Mouse (Mus musculus) right cerebral cortex, postnatal 36 days (tissue): ENCODE measurements at regions not wholly inside any gene's neighbourhood (a gene's known extent, or its start where the extent isn't known, plus 50 kb on each side); places are given as distances from the start of the nearest gene placed in this dataset.

Source experiments
- DNase-seq, 2 experiments: peaks; one replicate each; pipeline ENCODE4 v3.0.0; 2022; ENCODE audit warnings: low spot score in 2 of 2, mixed read lengths in 1 of 2

DNA sequence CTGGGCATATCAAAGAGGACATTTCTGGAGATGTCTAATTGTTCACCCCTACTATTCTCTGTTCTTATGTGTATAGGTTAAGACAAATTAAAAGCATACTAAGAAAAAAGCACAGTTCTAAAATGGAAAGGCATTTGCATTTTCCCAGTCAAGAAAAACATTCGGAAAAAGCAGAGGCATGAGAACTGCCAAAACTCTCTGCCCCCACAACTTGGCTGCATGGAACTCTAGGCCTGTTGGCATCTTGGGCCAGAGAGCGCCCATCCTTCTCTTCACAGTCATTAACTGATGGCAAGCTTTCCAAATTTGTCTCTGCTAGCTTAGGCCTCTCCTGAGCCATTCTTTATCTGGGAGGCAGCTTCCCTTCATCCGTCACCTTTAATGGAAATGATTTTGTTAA is 281.6 kb downstream of the Tex13c3 start:
- DNase-seq, result no peak

DNA sequence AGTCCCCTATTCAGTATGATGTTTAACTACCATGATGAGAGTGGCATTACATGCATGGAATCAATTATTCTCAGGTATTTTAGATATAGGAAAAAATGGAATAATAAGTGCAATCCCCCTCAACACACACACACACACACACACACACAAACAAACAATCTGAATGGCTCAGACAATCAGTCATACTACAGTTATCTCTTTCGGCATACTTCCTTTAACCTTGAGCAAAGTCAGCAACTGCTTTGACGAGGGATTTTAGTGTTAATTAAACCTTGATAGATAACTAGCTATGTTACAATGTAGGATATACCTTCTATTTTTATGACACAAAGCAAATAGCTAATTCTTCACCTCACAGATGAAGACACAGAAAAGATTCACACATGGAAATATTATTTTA is 312.1 kb downstream of the Tex13c3 start:
- no peak for DNase-seq

DNA sequence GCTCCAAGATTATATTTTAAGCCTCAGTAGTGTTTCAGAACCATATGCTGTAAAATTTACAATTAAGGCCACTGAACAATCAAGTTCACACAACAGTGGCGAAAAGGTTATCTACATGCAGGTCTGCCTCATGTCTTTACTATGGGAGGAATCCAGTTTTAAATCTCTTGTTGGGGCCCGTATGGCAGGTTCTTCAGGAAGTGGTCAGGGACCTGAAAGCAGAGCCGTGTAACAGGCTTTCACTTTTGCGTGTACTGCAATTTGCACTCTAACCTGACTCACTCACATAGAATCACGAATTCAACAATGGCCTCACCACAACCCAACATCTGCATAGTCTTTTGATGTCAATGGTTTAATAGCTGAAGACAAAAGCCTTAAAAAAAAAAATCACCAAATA is 312.6 kb downstream of the Tex13c3 start:
- DNase-seq, result no peak

DNA sequence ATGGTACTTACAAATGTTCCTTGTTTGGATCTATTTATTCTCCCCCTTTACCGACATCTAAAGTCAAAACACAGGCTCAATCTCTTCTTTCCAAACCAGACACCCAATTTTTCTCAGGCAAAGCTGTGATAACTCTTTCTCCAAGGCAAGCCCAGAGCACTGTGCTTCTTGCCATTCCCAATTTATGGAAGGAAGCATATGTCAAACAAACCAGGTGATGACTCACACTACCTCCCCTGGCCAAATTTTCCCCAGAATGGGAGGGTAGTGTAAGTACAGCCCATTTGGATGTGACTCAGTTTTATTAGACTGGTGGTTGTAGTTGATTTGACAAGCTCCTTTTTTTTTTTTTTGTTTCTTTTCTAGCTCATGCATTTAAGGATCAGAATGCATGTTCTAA is 313.0 kb downstream of the Tex13c3 start:
- DNase-seq, result no peak

DNA sequence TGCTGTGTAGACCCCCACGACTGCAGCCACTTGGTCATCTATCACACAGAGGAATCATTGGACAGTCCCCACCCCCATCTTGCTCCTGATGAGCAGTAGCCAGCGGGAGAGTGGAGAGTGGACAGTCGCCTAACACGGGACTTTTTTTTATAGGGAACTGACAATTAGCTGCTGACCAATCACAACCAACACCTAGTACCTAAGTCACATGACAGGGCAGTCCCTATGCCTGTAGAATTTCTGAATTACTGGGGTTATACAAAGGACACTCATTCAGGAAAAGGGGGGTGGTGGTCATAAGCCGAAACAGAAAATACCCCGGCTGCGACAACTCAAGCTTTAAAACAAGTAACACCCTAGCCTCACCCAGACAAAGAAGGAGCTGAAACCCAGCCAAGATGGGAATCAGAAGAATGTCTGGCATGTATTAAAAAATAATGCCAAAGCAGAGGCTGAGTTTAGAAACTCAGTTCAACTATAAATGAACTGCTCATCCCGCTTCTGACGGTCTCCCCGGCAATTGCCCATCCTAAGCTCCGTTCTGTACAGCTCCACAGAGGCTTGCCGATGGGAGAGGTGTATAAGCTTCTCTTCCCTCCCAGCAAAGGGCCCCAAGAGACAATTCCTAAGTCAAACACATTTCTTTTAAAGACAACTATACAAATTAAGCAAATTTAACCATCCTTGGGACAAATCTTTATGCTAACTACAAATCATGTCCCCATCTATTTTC is 313.8 kb downstream of the Tex13c3 start:
- DNase-seq, result no peak

DNA sequence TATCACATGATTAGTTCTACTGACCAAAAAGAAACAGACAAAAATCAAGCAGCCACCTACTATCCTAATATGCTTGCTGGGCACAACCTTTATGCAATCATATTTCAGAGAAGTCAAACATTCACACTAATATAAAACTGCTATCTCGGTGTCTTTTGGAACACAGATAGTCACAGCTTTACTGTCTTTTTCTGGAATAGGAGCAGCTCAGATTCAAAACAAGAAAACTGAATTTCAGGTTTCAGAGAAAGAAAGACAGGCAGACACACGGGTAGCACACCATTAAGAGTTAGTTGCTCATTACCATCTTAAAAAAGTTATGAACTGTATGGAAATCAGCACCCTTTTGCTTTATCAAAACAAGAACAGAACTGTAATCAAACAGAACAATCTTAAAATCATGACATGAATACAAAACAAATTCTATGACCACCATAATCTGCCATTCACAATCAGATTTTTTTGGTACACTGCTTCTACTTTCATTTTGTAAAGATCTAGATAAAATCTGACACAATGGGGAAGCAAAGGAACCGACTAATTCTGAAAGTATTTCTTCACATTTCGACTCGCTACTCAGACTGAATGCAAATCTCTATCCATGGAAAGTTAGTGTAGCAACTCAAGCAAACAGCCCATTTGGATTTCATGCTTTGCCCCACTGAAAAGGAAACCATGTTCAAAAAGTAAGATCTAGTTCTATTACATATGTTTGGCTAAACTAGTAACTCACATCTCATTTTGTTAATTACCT is 315.1 kb downstream of the Tex13c3 start:
- DNase-seq, result no peak

DNA sequence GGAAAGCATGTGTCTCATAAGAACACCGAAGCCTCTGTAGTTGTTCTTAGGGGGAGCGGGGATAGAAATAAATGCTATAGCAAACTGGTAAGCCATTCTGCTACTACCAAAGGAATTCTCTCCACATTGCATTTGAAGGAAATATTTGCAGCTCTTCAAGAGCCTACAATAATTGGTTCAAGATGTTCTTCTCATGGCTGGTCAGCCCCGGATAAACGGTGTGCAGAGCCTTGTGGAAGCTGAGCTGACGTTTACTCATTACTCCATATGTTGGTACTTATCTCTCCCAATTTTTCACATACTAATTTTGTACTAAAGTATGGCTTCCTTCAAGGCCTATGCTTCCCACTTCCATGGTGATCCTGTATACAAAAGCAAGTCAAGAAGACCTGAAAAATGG is 317.0 kb downstream of the Tex13c3 start:
- DNase-seq, result no peak

DNA sequence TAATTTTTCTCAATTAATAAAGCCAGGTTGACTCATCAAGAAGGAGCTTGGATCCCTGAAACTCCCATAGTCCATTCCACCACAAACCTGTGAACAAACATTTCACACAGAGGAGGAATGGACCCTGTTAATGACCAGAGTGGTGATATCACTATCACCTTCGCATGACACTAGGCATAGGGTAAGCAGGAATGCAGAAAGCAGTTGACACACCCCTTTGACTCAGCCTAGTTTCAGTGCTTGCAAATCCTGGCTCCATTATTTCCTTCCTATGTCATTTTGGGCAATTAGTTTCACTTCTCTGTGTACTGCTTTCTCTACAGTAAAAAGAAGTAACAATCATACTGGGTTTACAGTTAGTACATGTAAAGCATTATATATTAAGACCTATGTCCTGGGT is 318.2 kb downstream of the Tex13c3 start:
- no peak for DNase-seq

DNA sequence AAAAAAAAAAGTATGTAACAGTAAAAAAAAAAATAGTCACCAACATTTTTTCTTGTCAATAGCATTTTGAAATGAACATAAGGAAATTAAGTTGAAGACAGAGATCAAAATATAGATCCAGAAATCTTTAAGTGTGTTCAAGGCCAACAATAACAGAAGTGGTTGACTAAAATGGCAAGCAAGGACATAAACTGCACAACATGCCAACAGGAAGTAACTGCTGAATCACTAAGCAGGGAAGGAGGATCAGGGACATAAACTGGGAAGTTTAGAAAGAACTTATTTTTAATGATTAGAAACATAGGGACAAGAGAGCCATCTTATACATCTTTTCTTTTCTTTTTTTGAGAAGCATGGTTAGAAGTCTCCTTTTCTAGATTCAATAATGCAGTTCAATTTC is 318.8 kb downstream of the Tex13c3 start:
- DNase-seq, result no peak

DNA sequence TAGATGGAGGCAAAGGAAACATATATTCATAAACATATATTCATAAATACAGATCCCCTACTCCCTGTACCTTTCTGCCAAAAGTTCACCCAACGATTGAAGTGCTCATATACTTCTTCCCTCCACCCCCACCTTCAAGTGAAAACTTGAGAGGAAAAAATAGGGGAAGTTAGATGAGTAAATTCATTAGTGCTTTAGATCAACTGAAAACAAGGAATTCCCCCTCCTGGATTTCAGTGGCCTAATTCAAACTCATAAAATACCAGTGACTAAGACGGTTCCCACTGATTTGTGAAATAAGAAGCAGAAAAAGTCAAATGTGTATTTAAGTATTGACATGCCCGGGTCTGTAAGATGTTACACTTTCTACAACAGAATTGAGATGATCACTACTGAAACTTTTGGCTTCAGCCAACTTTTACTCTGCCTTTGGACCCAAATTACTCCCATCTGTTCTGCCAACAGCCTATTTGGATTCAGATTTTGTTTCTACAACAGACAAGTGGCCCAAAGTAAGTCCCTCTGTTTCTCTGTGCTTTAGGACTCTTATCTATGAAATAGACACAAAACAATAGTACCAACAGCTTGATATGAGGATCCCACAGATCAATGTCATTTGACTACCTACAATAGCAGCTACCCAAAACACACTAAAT is 320.7 kb downstream of the Tex13c3 start:
- no peak for DNase-seq

DNA sequence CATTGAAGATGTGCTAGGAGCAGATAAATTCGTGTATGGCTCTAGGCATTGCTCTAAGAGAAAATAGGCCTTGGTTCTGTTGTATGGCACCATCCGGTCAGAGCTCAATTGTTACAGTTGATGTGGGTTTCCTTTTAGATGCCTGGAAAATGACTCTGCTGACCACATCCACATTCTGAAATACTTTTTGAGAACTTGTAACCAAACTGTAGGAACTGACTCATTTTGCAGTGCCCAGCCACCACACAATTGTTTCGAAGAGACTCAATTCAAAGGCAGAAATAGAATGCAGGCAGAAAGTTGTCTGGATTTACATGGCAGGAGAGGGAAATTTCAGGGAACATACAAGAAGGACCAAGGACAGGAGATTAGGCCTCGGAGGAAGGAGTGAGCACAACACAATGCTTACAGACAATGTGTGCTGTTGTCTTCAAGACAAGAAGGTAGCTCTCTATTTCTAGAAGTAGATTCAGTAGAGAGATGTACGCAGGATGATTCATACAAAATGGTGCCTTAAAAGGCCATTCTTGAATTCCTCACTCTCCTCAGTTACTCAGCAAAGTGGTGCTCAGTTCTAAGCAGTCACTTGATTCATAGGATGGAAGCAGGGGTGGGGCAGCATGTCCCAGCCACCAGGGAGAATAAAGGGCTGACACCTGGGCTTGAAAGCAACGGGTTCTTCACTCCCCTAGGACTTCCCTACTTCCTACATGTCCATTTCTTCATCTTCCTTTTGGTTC is 323.5 kb downstream of the Tex13c3 start:
- DNase-seq, result no peak

DNA sequence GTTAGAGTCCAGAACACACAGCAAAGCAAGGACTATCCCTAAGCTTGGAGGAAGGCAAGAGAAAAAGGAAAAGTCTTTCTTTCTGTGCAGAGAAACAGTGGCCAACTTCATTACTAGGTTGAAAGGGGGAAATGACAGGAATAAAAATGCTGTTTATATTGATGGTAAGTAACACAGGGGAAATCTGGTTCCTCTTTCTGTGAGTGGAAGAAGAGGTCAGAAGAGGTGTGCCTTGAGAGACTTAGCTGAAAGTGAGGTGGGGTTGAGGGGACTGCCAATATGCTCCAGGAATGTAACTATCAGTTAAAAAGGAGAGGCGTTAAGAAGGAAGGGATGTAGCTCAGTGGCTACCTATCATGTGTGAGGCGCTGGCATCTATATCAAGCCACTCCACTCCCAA is 327.5 kb downstream of the Tex13c3 start:
- no peak for DNase-seq

DNA sequence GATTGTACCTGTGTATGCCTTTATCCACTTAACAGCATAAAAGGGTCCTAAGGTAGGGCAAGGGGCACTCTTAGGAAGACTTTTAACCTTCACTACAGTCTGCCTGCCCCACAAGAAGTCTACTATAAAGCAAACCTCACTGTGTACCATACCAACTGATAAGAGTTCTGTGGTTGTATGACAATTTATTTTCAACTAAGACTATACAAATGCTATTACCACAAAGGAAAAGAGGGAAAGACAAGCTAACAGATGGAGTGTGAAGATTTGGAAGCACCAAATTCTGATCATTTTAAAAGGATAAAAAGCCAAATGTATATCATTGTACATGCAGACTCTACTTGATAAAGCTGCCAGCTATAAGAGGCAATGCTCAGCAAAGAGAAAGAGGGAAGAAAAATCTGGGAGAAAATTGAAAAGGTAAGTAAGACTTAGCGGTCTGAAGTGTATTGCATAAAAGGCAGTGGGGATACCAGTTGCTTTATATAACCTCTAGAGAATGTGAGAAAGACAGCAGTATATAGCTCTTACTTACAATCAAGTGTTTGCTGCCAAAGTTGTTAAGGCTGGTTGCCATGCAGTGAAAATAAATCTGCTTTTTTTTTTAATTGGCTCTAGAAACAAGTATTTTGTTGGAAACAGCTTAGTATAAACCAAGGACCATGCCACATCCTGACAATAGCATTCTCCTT is 328.8 kb downstream of the Tex13c3 start:
- DNase-seq, result no peak

DNA sequence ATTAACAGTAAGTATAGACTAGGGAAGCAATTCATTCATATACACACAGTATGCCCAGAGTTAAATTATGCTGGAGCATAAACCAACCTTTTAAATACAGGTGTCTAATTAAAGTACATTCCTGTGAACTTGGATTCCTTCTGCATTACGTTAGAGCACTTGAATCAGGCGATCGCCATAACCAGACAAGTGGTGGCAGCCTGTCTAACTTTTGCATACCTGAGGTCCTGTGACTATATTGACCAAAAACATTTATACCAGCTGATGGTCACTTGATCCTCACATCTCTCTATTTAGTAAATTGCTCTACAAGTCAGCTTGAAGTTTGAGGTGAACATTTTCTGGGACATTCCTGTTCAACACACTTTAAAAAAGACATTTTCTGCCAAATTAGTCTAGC is 330.5 kb downstream of the Tex13c3 start:
- DNase-seq, result no peak

DNA sequence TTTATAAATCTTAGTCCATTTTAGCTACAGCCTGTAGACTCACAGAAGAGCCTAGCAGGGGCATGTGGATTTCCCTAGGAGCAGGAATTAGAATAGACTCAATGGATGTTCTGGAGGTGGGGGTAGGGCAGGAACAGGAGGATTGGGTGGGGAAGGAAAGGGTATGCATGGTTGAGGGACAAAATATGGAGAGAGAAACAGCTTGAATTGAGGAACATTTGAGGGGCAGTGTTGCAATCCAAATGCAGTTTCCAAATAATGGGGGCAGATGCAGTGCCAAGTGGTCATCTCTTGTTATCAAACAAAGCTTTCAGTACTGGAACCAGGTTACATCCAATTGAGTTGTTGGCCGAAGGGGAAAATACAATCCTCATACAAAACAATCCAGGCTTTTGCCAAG is 332.4 kb downstream of the Tex13c3 start:
- DNase-seq, result no peak

DNA sequence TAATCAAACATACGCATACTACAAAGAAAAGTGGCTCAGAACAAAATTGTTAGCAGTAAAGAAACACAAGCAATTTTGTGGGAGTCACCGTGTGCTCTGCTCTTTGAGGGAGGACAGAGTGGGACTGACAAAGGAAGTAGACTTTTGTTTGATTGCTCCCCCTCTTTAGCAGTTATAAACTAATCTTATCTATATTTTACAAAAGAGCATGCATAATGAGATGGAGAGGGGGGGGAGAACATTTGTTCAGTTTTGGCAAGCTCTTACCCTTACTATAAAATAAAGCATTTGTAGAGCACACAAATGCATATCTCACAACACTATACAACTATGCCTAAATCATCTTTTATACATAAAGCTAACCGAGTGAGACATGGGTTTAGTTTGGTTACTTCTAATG is 332.9 kb downstream of the Tex13c3 start:
- DNase-seq, result no peak

DNA sequence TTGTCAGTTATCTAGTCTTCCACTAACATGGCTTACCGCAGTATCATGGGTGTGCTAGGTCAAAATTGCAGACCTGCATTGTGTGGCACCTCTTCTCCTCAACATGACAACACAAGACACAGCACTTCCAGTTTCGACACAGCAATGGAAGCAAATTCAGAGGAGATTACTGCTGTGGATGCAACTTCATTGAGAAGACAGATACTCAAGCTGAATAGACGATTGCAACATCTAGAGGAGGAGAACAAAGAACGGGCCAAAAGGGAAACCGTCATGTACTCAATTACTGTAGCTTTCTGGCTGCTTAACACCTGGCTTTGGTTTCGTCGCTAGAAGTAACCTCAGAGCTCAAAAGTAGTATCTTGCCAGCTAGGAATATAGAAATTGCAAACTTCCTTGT is 368.4 kb downstream of the Tex13c3 start:
- DNase-seq, result no peak

DNA sequence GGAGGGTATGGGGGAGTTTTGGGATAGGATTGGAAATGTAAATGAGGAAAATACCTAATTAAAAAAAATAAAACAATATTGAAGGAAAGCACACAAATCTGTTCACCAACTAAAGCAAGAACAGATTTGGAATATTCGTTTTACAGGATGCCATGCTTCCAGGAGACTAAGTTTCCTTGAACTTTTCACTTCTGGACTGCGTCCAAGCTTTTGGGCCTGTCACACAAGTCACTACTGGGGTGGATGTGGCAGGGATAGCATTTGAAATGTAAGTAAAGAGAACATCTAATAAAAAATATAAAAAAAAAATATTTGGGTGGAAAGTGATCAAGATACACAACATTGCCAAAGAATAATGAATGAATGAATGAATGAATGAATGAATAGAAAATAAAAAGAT is 378.2 kb downstream of the Tex13c3 start:
- DNase-seq, result no peak

DNA sequence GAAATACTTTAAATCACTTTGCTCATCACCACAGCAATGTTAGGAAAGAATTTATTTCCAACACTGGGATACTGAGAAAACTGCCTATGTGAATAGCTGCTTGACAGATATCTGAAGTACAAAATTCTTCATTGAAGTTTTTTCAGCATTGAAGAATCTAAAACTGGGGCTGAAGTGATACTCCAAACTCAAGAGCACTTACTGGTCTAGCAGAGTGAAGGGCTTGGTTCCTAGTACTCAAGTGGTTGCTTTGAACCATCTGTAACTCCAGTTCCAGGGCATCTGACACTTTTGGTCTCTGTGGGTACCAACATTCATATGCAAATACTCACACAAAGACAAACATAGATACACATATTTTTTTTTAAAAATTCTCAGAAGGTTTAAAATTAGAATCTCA is 385.2 kb downstream of the Tex13c3 start:
- no peak for DNase-seq

DNA sequence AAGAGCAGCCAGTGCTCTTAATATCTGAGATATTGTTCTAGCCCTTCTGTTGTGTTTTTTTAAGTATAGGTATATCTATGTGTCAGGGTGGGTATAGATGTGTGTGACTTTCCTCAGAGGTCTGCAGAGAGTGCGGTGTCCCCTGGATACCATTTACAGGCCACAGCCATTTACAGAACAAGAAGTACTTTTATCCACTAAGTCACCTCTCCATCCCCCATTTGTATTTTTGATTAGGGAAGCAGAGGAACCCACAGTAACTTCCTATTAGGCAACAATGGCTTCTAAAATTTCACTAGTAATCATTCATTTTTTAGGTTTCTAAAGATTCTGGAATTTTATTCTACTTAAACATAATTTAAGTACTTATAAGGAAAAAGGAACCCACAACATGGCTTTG is 396.7 kb downstream of the Tex13c3 start:
- DNase-seq, result no peak

DNA sequence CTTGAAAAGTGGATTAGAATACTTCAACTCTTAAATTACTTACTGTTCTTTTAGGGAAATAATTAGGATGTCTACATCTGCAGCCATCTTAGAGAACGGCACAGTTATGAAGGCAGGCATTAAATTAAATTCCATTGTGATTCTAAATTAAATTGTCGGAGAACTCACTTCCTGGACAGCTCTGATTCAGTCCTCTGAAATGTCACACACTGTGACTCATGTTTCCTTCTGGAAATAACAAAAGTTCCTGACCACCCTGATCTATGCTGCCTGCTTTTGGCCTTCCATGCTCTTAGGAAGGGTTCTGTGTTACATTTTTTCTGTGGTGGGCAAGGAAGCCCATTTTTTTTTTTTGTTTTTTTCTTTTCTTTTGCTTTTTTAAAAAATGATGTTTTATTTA is 401.1 kb downstream of the Tex13c3 start:
- no peak for DNase-seq
